Mouse (Mus musculus): ENCODE results near the gene Adcy9. TPM values are rescaled to one million over a fixed set of nuclear protein-coding genes. Genes with fewer than 3 reads are reported as not detected.

Adcy9 gene
- polyA plus RNA-seq, 1 experiment: 10.4 TPM

GRCm38 (mm10) chr16:4311608-4312007 lies 108.7 kb downstream of the Adcy9 start:
- Histone ChIP-seq H3K27ac (ENCODE audit: insufficient read depth, low read depth, low read length) (no peak overlapping the region), H3K4me3 (ENCODE audit: insufficient read depth, low read depth, low read length) (no peak overlapping the region), H3K4me1 (ENCODE audit: control insufficient read depth, insufficient read depth, low read length) (no peaks in the 10 kb centered on the region), H3K36me3 (ENCODE audit: control insufficient read depth, insufficient read depth, low read length) (no peaks in the 10 kb centered on the region), H3K27me3 (replicated peaks; ENCODE audit: control insufficient read depth, insufficient read depth, low read length) (no peaks in the 10 kb centered on the region)
- 83% methylated on average over 2 of the region's 2 CpGs for WGBS
- no peak for DNase-seq
- no peak for TF ChIP-seq CTCF (conservative IDR thresholded peaks at IDR 0.05; ENCODE audit: insufficient read depth, insufficient read length, low read depth, low read length)
- no peak for TF ChIP-seq POLR2A (IDR thresholded peaks at IDR 0.05; ENCODE audit: low read depth, low read length)

- no peak overlapping the region for H3K4me3 ChIP-seq (ENCODE audit: insufficient read depth, low read depth, low read length)
- H3K36me3 ChIP-seq (ENCODE audit: control insufficient read depth, insufficient read depth, low read length): no peaks in the 10 kb centered on the region; the same call in 1 of the 2 replicates
- H3K27me3 ChIP-seq (replicated peaks; ENCODE audit: control insufficient read depth, insufficient read depth, low read length): no peaks in the 10 kb centered on the region
- no peak for DNase-seq
- TF ChIP-seq CTCF (conservative IDR thresholded peaks at IDR 0.05; ENCODE audit: insufficient read depth, insufficient read length, low read depth, low read length): no peak
- TF ChIP-seq POLR2A (IDR thresholded peaks at IDR 0.05; ENCODE audit: low read depth, low read length): no peak
- WGBS: 87% methylated on average over 4 of the region's 4 CpGs
- no peaks in the 10 kb centered on the region for H3K4me1 ChIP-seq (ENCODE audit: control insufficient read depth, insufficient read depth, low read length)
- H3K27ac ChIP-seq (ENCODE audit: insufficient read depth, low read depth, low read length): no peak overlapping the region
These were observed 112.5 kb downstream of the Adcy9 start for GRCm38 (mm10) chr16:4307795-4308194.

- no peak overlapping the region for H3K27ac ChIP-seq (ENCODE audit: insufficient read depth, low read depth, low read length)
- no peaks in the 10 kb centered on the region; the same call in 1 of the 2 replicates for H3K36me3 ChIP-seq (ENCODE audit: control insufficient read depth, insufficient read depth, low read length)
- no peak overlapping the region for H3K4me3 ChIP-seq (ENCODE audit: insufficient read depth, low read depth, low read length)
- no peaks in the 10 kb centered on the region for H3K27me3 ChIP-seq (replicated peaks; ENCODE audit: control insufficient read depth, insufficient read depth, low read length)
- DNase-seq: peak; percentile 67
- peak; percentile 65 for TF ChIP-seq CTCF (conservative IDR thresholded peaks at IDR 0.05; ENCODE audit: insufficient read depth, insufficient read length, low read depth, low read length)
- no peak for TF ChIP-seq POLR2A (IDR thresholded peaks at IDR 0.05; ENCODE audit: low read depth, low read length)
- 71% methylated on average over 12 of the region's 12 CpGs for WGBS
- H3K4me1 ChIP-seq (ENCODE audit: control insufficient read depth, insufficient read depth, low read length): no peaks in the 10 kb centered on the region
These were observed 115.9 kb downstream of the Adcy9 start for GRCm38 (mm10) chr16:4304176-4304922.

- no peak for DNase-seq
- H3K27ac ChIP-seq (ENCODE audit: insufficient read depth, low read depth, low read length): no peak overlapping the region
- H3K4me3 ChIP-seq (ENCODE audit: insufficient read depth, low read depth, low read length): no peak overlapping the region
- no peaks in the 10 kb centered on the region; the same call in 1 of the 2 replicates for H3K36me3 ChIP-seq (ENCODE audit: control insufficient read depth, insufficient read depth, low read length)
- 85% methylated on average over 5 of the region's 5 CpGs for WGBS
- TF ChIP-seq CTCF (conservative IDR thresholded peaks at IDR 0.05; ENCODE audit: insufficient read depth, insufficient read length, low read depth, low read length) (no peak), POLR2A (IDR thresholded peaks at IDR 0.05; ENCODE audit: low read depth, low read length) (no peak)
- no peaks in the 10 kb centered on the region for H3K27me3 ChIP-seq (replicated peaks; ENCODE audit: control insufficient read depth, insufficient read depth, low read length)
- H3K4me1 ChIP-seq (ENCODE audit: control insufficient read depth, insufficient read depth, low read length): no peaks in the 10 kb centered on the region
These were observed 116.7 kb downstream of the Adcy9 start for GRCm38 (mm10) chr16:4303554-4303953.

GRCm38 (mm10) chr16:4300280-4300679 lies 120.0 kb downstream of the Adcy9 start:
- TF ChIP-seq POLR2A (IDR thresholded peaks at IDR 0.05; ENCODE audit: low read depth, low read length) (no peak), CTCF (conservative IDR thresholded peaks at IDR 0.05; ENCODE audit: insufficient read depth, insufficient read length, low read depth, low read length) (no peak)
- Histone ChIP-seq H3K36me3 (ENCODE audit: control insufficient read depth, insufficient read depth, low read length) (no peaks in the 10 kb centered on the region), H3K27me3 (replicated peaks; ENCODE audit: control insufficient read depth, insufficient read depth, low read length) (no peaks in the 10 kb centered on the region), H3K27ac (ENCODE audit: insufficient read depth, low read depth, low read length) (no peak overlapping the region), H3K4me1 (ENCODE audit: control insufficient read depth, insufficient read depth, low read length) (no peaks in the 10 kb centered on the region), H3K4me3 (ENCODE audit: insufficient read depth, low read depth, low read length) (no peak overlapping the region)
- 96% methylated on average over 7 of the region's 7 CpGs for WGBS
- DNase-seq: no peak

- Histone ChIP-seq H3K4me1 (ENCODE audit: control insufficient read depth, insufficient read depth, low read length) (no peaks in the 10 kb centered on the region), H3K36me3 (ENCODE audit: control insufficient read depth, insufficient read depth, low read length) (no peaks in the 10 kb centered on the region), H3K27ac (ENCODE audit: insufficient read depth, low read depth, low read length) (no peak overlapping the region), H3K4me3 (ENCODE audit: insufficient read depth, low read depth, low read length) (no peak overlapping the region), H3K27me3 (replicated peaks; ENCODE audit: control insufficient read depth, insufficient read depth, low read length) (no peaks in the 10 kb centered on the region)
- no peak for DNase-seq
- 94% methylated on average over 3 of the region's 3 CpGs for WGBS
- TF ChIP-seq CTCF (conservative IDR thresholded peaks at IDR 0.05; ENCODE audit: insufficient read depth, insufficient read length, low read depth, low read length) (no peak), POLR2A (IDR thresholded peaks at IDR 0.05; ENCODE audit: low read depth, low read length) (no peak)
These were observed 127.0 kb downstream of the Adcy9 start for GRCm38 (mm10) chr16:4293259-4293658.

- Histone ChIP-seq H3K27ac (ENCODE audit: insufficient read depth, low read depth, low read length) (no peak overlapping the region), H3K36me3 (ENCODE audit: control insufficient read depth, insufficient read depth, low read length) (no peaks in the 10 kb centered on the region), H3K4me3 (ENCODE audit: insufficient read depth, low read depth, low read length) (no peak overlapping the region), H3K4me1 (ENCODE audit: control insufficient read depth, insufficient read depth, low read length) (no peaks in the 10 kb centered on the region), H3K27me3 (replicated peaks; ENCODE audit: control insufficient read depth, insufficient read depth, low read length) (no peaks in the 10 kb centered on the region)
- TF ChIP-seq POLR2A (IDR thresholded peaks at IDR 0.05; ENCODE audit: low read depth, low read length): no peak
- no peak for TF ChIP-seq CTCF (conservative IDR thresholded peaks at IDR 0.05; ENCODE audit: insufficient read depth, insufficient read length, low read depth, low read length)
- peak; percentile 32 for DNase-seq
These were observed 130.8 kb downstream of the Adcy9 start for GRCm38 (mm10) chr16:4289507-4289906.

Data from kidney, adult 2 months (tissue).